Mouse (Mus musculus) duodenum, adult 2 months (tissue): ENCODE results near the gene Rnf180. TPM values are rescaled to one million over a fixed set of nuclear protein-coding genes. Genes with fewer than 3 reads are reported as not detected.

Experiments used
- polyA plus RNA-seq: library from polyadenylated mRNA; depleted of rRNA; stranded (reverse); fragments of >200 nt; gene quantifications from 2 replicates; pipeline ENCODE4 v1.2.3, GENCODE M21; 2012; ENCODE audit warnings: low replicate concordance; rRNA removed

Gene Rnf180
- polyA plus RNA-seq, result 0.05 TPM in 1 of 2 replicates, not detected in the other

DNA sequence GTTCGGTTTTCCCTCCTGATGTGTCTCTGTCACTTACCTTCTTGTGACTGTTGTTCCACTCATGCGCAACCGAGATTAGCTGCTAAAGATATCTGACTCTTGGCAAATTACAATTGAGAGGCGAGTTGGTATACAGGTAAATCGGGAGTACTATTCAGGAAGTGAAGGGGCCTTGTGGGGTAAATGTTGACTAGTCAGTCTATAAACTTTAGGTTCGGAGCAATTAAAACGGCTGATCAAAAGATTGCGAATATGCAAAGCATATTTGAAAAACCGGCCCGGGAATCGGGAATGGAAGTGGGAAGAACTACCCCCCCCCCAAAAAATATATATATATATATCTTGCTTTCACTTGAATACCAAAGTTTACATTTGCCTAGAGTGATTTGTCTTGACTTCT is at the start of gene Rnf180:
Gene Rnf180 (minus strand): TSS at position 101 of the 400 bp plus-strand sequence.

GRCm38 (mm10) chr13:105081862-105082261 is 212.8 kb downstream of the Rnf180 start, which contains the start of gene 4933425L06Rik:
Gene 4933425L06Rik, plus strand, starts transcription at chr13:105082122.

Other genes with a start within 250 kb of the Rnf180 start
- gene Rgs7bp, start 239.9 kb downstream of the Rnf180 start, polyA plus RNA-seq, result 0.26 and 0.51 TPM in 2 replicates
- not detected in 2 replicates for gene 4933425L06Rik, start 212.7 kb downstream of the Rnf180 start, polyA plus RNA-seq
- not detected in 2 replicates for gene Htr1a, start 148.8 kb upstream of the Rnf180 start, polyA plus RNA-seq